ENCODE assay signal across 16 mouse cellular contexts in genomic region chr14:101500826-101501225, GRCm38 (mm10).
DNase-seq lines count a peak whose midpoint lies in the region; ATAC-seq lines count a peak whose summit lies in the region.
"Had no signal": no experiment of that assay in that cellular context is flagged by ENCODE, and none has a peak within 500 bp of the region (broad histone marks: within the 10 kb centered on the region; RNA-seq: fewer than 3 reads in every experiment).

No protein-coding gene starts in this region.

- no peaks in the 10 kb centered on the region for H3K9me3 ChIP-seq in forebrain, embryonic 14.5 days (replicated peaks; ENCODE audit: control insufficient read depth, low read length)
- H3K9me3 ChIP-seq: embryonic facial prominence, embryonic 13.5 days; heart, embryonic 15.5 days; kidney, embryonic 15.5 days; liver, embryonic 12.5 days; neural tube, embryonic 12.5 days had no signal

- no peak overlapping the region for H3K4me3 ChIP-seq in forebrain, embryonic 14.5 days (ENCODE audit: low read depth, low read length)
- H3K4me3 ChIP-seq: embryonic facial prominence, embryonic 13.5 days; gastrocnemius, adult 2 months; heart, embryonic 15.5 days; kidney, embryonic 15.5 days; liver, embryonic 12.5 days; neural tube, embryonic 12.5 days had no signal

- H3K4me1 ChIP-seq in forebrain, embryonic 14.5 days (ENCODE audit: control insufficient read depth, insufficient read depth, low read length) = peaks cover 6% of the 10 kb centered on the region; the same call in 1 of the 2 replicates
- H3K4me1 ChIP-seq: embryonic facial prominence, embryonic 13.5 days; heart, embryonic 15.5 days; kidney, embryonic 15.5 days; liver, embryonic 12.5 days; neural tube, embryonic 12.5 days had no signal

- peak; percentile 80 for ATAC-seq in cerebellum, adult (ENCODE audit: insufficient number of reproducible peaks, low FRiP score, low TSS enrichment)
- peak; percentile 24; the same call in 1 of the 2 replicates for ATAC-seq in forebrain, embryonic 14.5 days
- no peak for ATAC-seq in CD4-positive, CD25-positive, alpha-beta regulatory T cell, adult 4 months
- ATAC-seq: liver, embryonic 12.5 days; lung, postnatal 0 days had no signal

- H3K9ac ChIP-seq in forebrain, embryonic 14.5 days (ENCODE audit: low read length) = no peak overlapping the region
- H3K9ac ChIP-seq: embryonic facial prominence, embryonic 13.5 days; heart, embryonic 15.5 days; kidney, embryonic 15.5 days; liver, embryonic 12.5 days; neural tube, embryonic 12.5 days had no signal

- no peaks in the 10 kb centered on the region for H3K36me3 ChIP-seq in forebrain, embryonic 14.5 days (ENCODE audit: control insufficient read depth, insufficient read depth, low read length)
- H3K36me3 ChIP-seq: embryonic facial prominence, embryonic 13.5 days; kidney, embryonic 15.5 days; liver, embryonic 12.5 days; neural tube, embryonic 12.5 days had no signal

- H3K4me2 ChIP-seq in forebrain, embryonic 14.5 days (ENCODE audit: low read length) = no peak overlapping the region
- H3K4me2 ChIP-seq: embryonic facial prominence, embryonic 13.5 days; heart, embryonic 15.5 days; kidney, embryonic 15.5 days; liver, embryonic 12.5 days; neural tube, embryonic 12.5 days had no signal

- WGBS in forebrain, embryonic 14.5 days = 36% methylated on average over 11 of the region's 11 CpGs

- H3K27me3 ChIP-seq in forebrain, embryonic 14.5 days (replicated peaks; ENCODE audit: control insufficient read depth, insufficient read depth, low read length) = no peaks in the 10 kb centered on the region
- H3K27me3 ChIP-seq: embryonic facial prominence, embryonic 13.5 days; heart, embryonic 15.5 days; kidney, embryonic 15.5 days; liver, embryonic 12.5 days; neural tube, embryonic 12.5 days had no signal

- no peak overlapping the region for H3K27ac ChIP-seq in forebrain, embryonic 14.5 days (ENCODE audit: low read depth, low read length)
- H3K27ac ChIP-seq: embryonic facial prominence, embryonic 13.5 days; gastrocnemius, adult 2 months; heart, embryonic 15.5 days; kidney, embryonic 15.5 days; liver, embryonic 12.5 days; neural tube, embryonic 12.5 days had no signal

- no peak for DNase-seq in cerebellum, adult 11 months
- DNase-seq in layer of hippocampus, postnatal 10 days (ENCODE audit: low spot score in 2 of 2) = peak; percentile 16 to 27
- no peak for DNase-seq in layer of hippocampus, postnatal 36 days
- DNase-seq in cerebellum, adult 8-10 months = peak; percentile 22
- DNase-seq in forebrain, embryonic 14.5 days (ENCODE audit: low spot score) = no peak
- DNase-seq in gastrocnemius, postnatal 10 days = no peak
- DNase-seq: gastrocnemius, adult 2 months; heart, adult 11 months had no signal

Comparison
In these comparisons a context has a peak if more than half of its experiments do, and no peak if none do; other contexts are left out.
1. DNase-seq: peak in layer of hippocampus, postnatal 10 days (2 of 2) and cerebellum, adult 8-10 months (single experiment); none in cerebellum, adult 11 months (single experiment), layer of hippocampus, postnatal 36 days (0 of 2), forebrain, embryonic 14.5 days (single experiment) and gastrocnemius, postnatal 10 days (single experiment).